Mouse (Mus musculus): Measurements from ENCODE around the gene Bap1. TPM values are rescaled to one million over a fixed set of nuclear protein-coding genes. Genes with fewer than 3 reads are reported as not detected.

Bap1 gene
- polyA plus RNA-seq, 1 experiment from 2014 or later, result 38.1 TPM

- 53% methylated on average over 8 of the region's 8 CpGs for WGBS
- H3K27me3 ChIP-seq (replicated peaks; ENCODE audit: insufficient read depth, low read length), result no peaks in the 10 kb centered on the region
- no peak for ATAC-seq
- H3K9me3 ChIP-seq (ENCODE audit: low read length), result no peaks in the 10 kb centered on the region
- H3K4me1 ChIP-seq (ENCODE audit: insufficient read depth, low read depth, low read length), result peaks cover 17% of the 10 kb centered on the region; the same call in 1 of the 2 replicates
- no peak overlapping the region for H3K4me2 ChIP-seq (replicated peaks; ENCODE audit: low read depth, low read length)
- peak; percentile 52 for DNase-seq (ENCODE audit: low spot score)
- TF ChIP-seq CTCF (IDR thresholded peaks at IDR 0.05), result no peak
- no peak for TF ChIP-seq EP300 (IDR thresholded peaks at IDR 0.05)
- no peaks in the 10 kb centered on the region for H3K36me3 ChIP-seq (ENCODE audit: insufficient read depth, low read length)
- peak overlapping the region; percentile 7; the same call in 1 of the 2 replicates for H3K27ac ChIP-seq (ENCODE audit: low read length)
- H3K4me3 ChIP-seq (ENCODE audit: low read depth, low read length), result no peak overlapping the region
- H3K9ac ChIP-seq (replicated peaks; ENCODE audit: low read depth), result no peak overlapping the region
Measured at GRCm38 (mm10) chr14:31230442-31230841, 20.8 kb upstream of the Bap1 start.

GRCm38 (mm10) chr14:31232404-31233069, 18.7 kb upstream of the Bap1 start:
- H3K4me3 ChIP-seq (ENCODE audit: low read depth, low read length), result no peak overlapping the region
- no peak overlapping the region for H3K4me2 ChIP-seq (replicated peaks; ENCODE audit: low read depth, low read length)
- H3K36me3 ChIP-seq (ENCODE audit: insufficient read depth, low read length), result no peaks in the 10 kb centered on the region
- no peak for DNase-seq (ENCODE audit: low spot score)
- H3K27me3 ChIP-seq (replicated peaks; ENCODE audit: insufficient read depth, low read length), result no peaks in the 10 kb centered on the region
- no peaks in the 10 kb centered on the region for H3K9me3 ChIP-seq (ENCODE audit: low read length)
- TF ChIP-seq EP300 (IDR thresholded peaks at IDR 0.05) (no peak), CTCF (IDR thresholded peaks at IDR 0.05) (no peak)
- peaks cover 12% of the 10 kb centered on the region; the same call in 1 of the 2 replicates for H3K4me1 ChIP-seq (ENCODE audit: insufficient read depth, low read depth, low read length)
- ATAC-seq, result no peak
- H3K27ac ChIP-seq (ENCODE audit: low read length), result peak overlapping the region; percentile 85
- WGBS, result 67% methylated on average over 13 of the region's 13 CpGs
- H3K9ac ChIP-seq (replicated peaks; ENCODE audit: low read depth), result no peak overlapping the region

- Histone ChIP-seq H3K9ac (replicated peaks; ENCODE audit: low read depth) (no peak overlapping the region), H3K4me3 (ENCODE audit: low read depth, low read length) (no peak overlapping the region), H3K27ac (ENCODE audit: low read length) (peak overlapping the region; percentile 85), H3K36me3 (ENCODE audit: insufficient read depth, low read length) (no peaks in the 10 kb centered on the region), H3K9me3 (ENCODE audit: low read length) (no peaks in the 10 kb centered on the region), H3K4me1 (ENCODE audit: insufficient read depth, low read depth, low read length) (peaks cover 12% of the 10 kb centered on the region; the same call in 1 of the 2 replicates), H3K27me3 (replicated peaks; ENCODE audit: insufficient read depth, low read length) (no peaks in the 10 kb centered on the region), H3K4me2 (replicated peaks; ENCODE audit: low read depth, low read length) (no peak overlapping the region)
- TF ChIP-seq EP300 (IDR thresholded peaks at IDR 0.05) (peak; percentile 98), CTCF (IDR thresholded peaks at IDR 0.05) (no peak)
- WGBS, result 61% methylated on average over 14 of the region's 14 CpGs
- ATAC-seq, result peak; percentile 74
- peak; percentile 73 for DNase-seq (ENCODE audit: low spot score)
Measured at GRCm38 (mm10) chr14:31233070-31233995, 17.9 kb upstream of the Bap1 start.

DNA sequence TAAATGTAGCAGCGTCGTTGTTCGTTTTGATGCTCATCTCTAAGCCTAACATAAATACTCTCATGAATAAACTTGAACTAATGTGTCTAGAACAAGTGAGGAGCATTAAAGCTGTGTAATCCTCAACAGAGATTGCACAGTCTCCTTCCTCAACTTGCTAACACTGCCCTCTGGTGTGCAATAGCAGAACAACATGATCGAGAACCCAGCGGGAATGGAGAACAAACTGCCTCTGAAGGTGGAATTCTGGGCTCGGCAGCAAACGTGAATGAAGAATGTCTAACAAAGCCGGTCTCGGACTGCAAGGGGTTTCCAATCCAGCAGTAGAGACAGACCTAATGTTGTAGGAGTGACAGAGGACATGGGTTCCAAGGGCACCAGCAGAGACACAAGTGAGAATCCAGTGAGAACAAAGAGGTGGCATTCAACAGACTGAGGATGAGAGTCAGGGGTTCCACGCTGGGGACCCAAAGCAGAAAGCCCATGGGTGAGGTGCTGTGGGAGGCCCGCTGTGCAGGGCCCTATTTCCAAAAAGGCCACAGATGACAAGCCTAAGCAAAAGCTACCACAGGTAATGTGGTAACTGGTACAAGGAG, 17.2 kb upstream of the Bap1 start:
- DNase-seq (ENCODE audit: low spot score), result peak; percentile 89
- Histone ChIP-seq H3K9ac (replicated peaks; ENCODE audit: low read depth) (no peak overlapping the region), H3K27ac (ENCODE audit: low read length) (peak overlapping the region; percentile 77), H3K4me1 (ENCODE audit: insufficient read depth, low read depth, low read length) (peaks cover 6% of the 10 kb centered on the region; the same call in 1 of the 2 replicates), H3K9me3 (ENCODE audit: low read length) (no peaks in the 10 kb centered on the region), H3K4me2 (replicated peaks; ENCODE audit: low read depth, low read length) (0 out of 2 replicates have a peak overlapping the region, but pooled peaks have one; percentile 3), H3K27me3 (replicated peaks; ENCODE audit: insufficient read depth, low read length) (no peaks in the 10 kb centered on the region), H3K4me3 (ENCODE audit: low read depth, low read length) (no peak overlapping the region), H3K36me3 (ENCODE audit: insufficient read depth, low read length) (no peaks in the 10 kb centered on the region)
- ATAC-seq, result peak; percentile 11
- TF ChIP-seq CTCF (IDR thresholded peaks at IDR 0.05), result peak; percentile 97
- TF ChIP-seq EP300 (IDR thresholded peaks at IDR 0.05), result no peak
- 12% methylated on average over 11 of the region's 11 CpGs for WGBS

- TF ChIP-seq CTCF (IDR thresholded peaks at IDR 0.05) (no peak), EP300 (IDR thresholded peaks at IDR 0.05) (peak; percentile 84)
- H3K36me3 ChIP-seq (ENCODE audit: insufficient read depth, low read length), result no peaks in the 10 kb centered on the region
- no peaks in the 10 kb centered on the region for H3K9me3 ChIP-seq (ENCODE audit: low read length)
- no peak overlapping the region for H3K4me2 ChIP-seq (replicated peaks; ENCODE audit: low read depth, low read length)
- no peaks in the 10 kb centered on the region for H3K27me3 ChIP-seq (replicated peaks; ENCODE audit: insufficient read depth, low read length)
- H3K27ac ChIP-seq (ENCODE audit: low read length), result peak overlapping the region; percentile 78
- no peak overlapping the region for H3K9ac ChIP-seq (replicated peaks; ENCODE audit: low read depth)
- H3K4me1 ChIP-seq (ENCODE audit: insufficient read depth, low read depth, low read length), result 0 out of 2 replicates have a peak, but pooled peaks cover 6% of the 10 kb centered on the region
- peak; percentile 96 for DNase-seq (ENCODE audit: low spot score)
- H3K4me3 ChIP-seq (ENCODE audit: low read depth, low read length), result no peak overlapping the region
- peak; percentile 67 for ATAC-seq
- WGBS, result 46% methylated on average over 7 of the region's 7 CpGs
Measured at GRCm38 (mm10) chr14:31237101-31237882, 14.0 kb upstream of the Bap1 start.
